Mouse (Mus musculus): ENCODE data around the gene Tmtc1.

The Tmtc1 gene

DNA sequence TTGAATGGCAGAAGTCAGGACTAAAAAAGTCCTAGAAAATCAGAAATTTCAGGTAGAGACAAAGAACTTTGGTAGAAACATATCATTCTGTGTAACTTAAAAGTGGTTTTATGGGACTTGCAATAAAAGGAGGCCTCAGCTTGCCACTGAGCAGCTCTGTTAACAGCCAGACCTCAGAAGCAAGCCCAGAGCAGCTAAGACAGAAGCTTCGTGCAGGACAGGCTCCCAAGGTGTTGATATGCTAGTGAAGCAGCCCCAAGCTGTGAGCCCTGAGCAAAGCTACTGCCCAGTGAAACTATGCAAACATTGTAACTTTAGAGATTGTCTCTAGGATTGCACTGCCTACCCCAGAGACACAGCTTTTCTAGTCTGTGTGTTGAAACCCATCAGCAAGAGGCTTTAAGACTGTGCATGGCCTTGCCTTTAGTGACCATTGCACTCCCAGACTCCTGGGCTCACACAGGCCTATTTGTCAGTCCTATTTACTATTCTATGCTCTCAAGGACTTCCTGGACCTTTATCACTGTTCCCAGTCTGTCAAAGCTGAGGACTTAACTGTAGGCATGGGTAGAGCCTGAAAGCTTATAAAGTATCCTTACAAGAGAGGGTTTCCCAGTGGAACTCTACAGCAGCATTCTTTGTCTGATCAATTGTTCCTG is 188.7 kb downstream of the Tmtc1 start:
- in situ Hi-C loops (cut with MseI, MboI), result loop anchor here in 1 of 2 experiments (10.0 kb wide), 1 partner anchor 109 kb away; no protein-coding TSS in a partner anchor

DNA sequence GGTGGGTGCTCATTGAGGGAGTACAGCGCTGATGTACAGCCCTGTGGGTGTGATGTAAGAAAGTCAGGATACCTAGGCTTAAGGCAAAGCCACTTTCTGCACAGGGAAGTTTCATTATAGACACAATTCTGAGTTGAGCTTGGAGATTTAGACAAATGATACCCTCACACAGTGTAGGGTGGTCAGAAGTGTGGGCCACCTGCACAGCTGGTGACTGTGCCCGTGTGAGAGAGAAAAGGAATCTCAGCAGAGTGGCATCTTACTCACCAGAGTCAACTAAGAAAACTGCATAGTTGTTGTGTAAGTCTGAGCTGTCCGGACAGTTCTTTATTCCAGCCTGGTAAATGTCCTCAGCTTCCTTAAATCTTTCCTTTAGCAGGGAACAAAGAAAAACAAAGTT is 195.0 kb downstream of the Tmtc1 start:
- in situ Hi-C loops (cut with MseI, MboI), result loop anchor here in 1 of 2 experiments (5.0 to 25.0 kb wide), 2 partner anchors 123 to 663 kb away; no protein-coding TSS in a partner anchor

DNA sequence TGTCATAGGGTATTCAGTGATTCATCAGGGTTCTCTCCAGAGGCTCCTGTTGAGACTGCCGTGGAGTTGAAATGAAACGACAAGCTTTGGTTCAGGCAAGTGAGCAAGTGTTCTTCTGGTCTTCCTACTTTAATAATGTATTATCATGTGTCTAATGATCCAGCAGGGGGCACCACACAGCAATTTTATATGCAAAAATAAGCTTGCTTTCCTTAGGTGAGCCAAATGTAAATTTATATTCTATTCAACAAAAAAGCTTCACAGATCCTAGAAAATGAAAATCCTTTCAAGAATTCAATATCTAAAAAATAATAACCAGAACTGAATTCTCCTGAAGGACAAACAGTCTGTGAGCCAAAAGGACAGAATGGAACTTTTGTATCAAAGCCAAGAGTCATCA is 195.6 kb downstream of the Tmtc1 start:
- in situ Hi-C loops (cut with MseI, MboI), result loop anchor here in 1 of 2 experiments (5.0 to 25.0 kb wide), 2 partner anchors 124 to 664 kb away; no protein-coding TSS in a partner anchor

GRCm38 (mm10) chr6:148246544-148246943 is 197.6 kb downstream of the Tmtc1 start:
- in situ Hi-C loops (cut with MseI, MboI), result loop anchor here in 1 of 2 experiments (5.0 to 25.0 kb wide), 2 partner anchors 126 to 666 kb away; no protein-coding TSS in a partner anchor

DNA sequence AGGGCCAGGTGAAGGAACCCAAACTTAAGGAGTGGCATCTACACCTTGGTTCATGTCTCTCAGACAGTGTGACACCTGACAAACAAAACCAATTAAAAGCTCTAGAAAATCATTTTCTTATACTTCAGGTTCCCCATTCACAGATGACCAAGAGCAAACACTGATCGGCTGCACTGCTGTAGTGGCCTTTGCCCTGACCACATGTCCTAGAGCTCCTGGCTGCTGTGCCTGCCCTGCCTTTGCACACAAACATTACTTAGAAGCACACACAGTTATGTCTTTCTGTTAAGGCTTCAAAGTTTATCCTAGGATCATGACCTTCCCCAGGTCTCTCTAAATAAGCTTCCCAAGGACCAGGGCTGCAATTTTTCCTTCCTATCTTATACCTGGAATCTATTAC is 199.4 kb downstream of the Tmtc1 start:
- in situ Hi-C loops (cut with MseI, MboI), result loop anchor here in 1 of 2 experiments (5.0 to 25.0 kb wide), 2 partner anchors 127 to 667 kb away; no protein-coding TSS in a partner anchor

DNA sequence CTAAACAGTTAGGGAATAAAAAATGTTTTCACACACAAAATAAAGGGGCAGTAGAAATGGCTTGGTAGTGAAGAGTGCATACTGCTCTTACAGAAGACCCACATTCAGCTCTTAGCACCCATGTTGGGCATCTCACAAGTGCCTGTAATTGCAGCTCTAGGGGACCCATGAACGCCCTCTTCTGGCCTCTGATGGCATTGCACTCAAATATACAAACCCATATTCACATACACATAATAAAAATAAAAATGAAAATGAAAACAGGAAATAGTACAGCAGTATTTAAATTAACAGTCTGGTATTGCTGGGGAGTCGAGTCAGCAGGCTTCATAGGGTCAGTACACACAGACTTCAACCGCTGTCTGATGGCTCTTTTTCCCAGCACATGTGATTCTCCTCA is 201.9 kb downstream of the Tmtc1 start:
- in situ Hi-C loops (cut with MseI, MboI), result loop anchor here in 1 of 2 experiments (25.0 kb wide), 1 partner anchor 670 kb away; no protein-coding TSS in a partner anchor

- in situ Hi-C loops (cut with MseI, MboI), result loop anchor here in 1 of 2 experiments (25.0 kb wide), 1 partner anchor 671 kb away; no protein-coding TSS in a partner anchor
Observed at GRCm38 (mm10) chr6:148241685-148242084, 202.5 kb downstream of the Tmtc1 start.

- in situ Hi-C loops (cut with MseI, MboI), result loop anchor here in 1 of 2 experiments (25.0 kb wide), 1 partner anchor 673 kb away; no protein-coding TSS in a partner anchor
Observed at GRCm38 (mm10) chr6:148239311-148239710, 204.9 kb downstream of the Tmtc1 start.

DNA sequence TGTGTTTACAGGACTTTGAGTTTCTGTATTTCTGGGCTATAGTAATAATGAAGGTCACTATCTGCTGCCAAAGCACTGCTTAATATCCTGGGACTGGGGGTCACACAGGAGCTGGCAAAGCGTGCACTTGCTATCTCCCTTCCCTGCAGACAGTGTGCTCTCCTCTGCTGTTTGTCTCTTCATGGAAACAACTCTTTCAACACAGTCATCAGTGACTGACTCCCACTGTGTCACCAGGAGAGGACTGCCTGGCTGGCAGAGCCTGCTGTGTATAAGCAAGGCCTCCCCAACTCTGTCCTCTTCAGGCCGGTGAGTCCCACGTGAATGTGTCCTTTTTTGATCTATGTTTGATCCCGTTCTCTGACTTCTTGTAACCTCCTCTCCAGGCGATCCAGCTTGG is 206.7 kb downstream of the Tmtc1 start:
- in situ Hi-C loops (cut with MseI, MboI), result loop anchor here in 1 of 2 experiments (25.0 kb wide), 1 partner anchor 675 kb away; no protein-coding TSS in a partner anchor

DNA sequence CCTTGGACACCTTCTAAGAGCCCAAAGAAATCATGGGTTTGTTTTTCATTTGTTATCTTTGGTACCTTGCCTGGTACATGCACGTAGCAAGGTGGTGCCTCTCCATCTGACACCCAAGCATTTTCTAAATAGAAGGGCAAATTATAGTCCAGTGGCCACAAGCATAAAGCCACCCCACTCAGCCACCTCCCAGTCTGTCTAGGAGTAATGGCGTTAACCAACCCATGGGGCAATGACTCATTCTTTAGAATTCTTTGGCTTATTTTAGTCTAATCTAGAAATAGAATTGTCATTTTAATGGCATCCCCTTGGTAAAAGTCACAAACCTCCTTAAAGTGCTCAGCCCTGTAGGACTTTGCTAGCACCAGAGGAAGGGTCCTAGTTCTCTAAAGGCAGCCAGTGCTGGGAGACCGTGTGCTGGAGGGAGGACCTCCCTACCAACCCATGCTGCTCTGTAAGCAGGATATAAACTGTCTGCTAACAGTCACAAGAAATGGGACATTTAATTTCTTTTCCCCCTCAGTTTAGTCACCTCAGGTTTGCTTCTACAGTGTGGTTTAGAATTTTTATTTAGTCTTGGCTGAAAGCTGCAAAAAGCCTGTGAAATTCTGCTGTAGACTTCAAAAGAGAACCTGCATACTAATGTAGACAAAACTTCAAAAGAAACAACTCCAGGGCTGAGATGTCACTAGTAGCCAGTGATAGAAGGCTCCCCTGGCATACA is 209.9 kb downstream of the Tmtc1 start:
- in situ Hi-C loops (cut with MseI, MboI), result loop anchor here in 1 of 2 experiments (25.0 kb wide), 1 partner anchor 678 kb away; no protein-coding TSS in a partner anchor

DNA sequence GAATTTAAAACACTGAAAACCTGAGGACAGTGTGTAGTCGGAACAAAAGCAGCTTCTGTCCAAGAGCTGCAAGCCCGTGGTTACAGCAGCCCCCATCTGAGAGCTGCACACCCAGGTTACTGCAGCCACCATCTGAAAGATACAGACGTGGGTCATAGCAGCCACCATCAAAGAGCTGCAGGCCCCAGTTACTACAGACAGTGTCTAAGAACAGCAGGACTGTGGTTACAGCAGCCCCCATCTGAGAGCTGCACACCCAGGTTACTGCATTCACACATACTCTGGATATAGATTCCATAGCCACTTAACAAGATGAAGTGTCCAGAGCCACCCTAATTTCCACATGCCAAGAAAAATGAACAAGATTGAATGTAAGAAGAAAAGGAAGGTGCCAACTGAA is 216.6 kb downstream of the Tmtc1 start:
- in situ Hi-C loops (cut with MseI, MboI), result loop anchor here in 1 of 2 experiments (25.0 kb wide), 1 partner anchor 685 kb away; no protein-coding TSS in a partner anchor

DNA sequence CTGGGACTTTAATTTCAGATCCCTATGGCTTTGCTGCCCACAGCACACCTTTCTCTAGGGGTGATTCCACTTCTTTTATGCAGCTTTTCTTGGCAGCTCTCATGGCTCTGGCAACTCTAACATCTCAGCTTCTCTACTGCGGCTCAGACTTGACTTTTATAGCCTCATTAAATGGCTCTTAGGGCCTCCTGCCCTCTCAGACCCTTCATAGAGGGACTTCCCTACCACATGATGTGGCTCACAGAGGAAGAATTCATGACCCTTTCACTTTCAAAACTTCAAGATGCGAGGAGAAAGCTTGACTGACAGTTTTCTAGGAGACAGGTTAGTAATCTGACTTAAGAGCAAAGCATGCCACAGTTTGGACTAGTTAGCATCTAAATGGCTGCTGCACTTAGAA is 221.5 kb downstream of the Tmtc1 start:
- in situ Hi-C loops (cut with MseI, MboI), result no loop called here

- in situ Hi-C loops (cut with MseI, MboI), result no loop called here
Observed at GRCm38 (mm10) chr6:148218235-148219076, 225.7 kb downstream of the Tmtc1 start.

- in situ Hi-C loops (cut with MseI, MboI), result no loop called here
Observed at GRCm38 (mm10) chr6:148216752-148217151, 227.4 kb downstream of the Tmtc1 start.

- in situ Hi-C loops (cut with MseI, MboI), result no loop called here
Observed at GRCm38 (mm10) chr6:148214765-148215164, 229.4 kb downstream of the Tmtc1 start.

GRCm38 (mm10) chr6:148211897-148212680 is 232.1 kb downstream of the Tmtc1 start, which contains the start of gene Ergic2:
Gene Ergic2, minus strand, starts transcription at chr6:148212374.
- in situ Hi-C loops (cut with MseI, MboI), result no loop called here

DNA sequence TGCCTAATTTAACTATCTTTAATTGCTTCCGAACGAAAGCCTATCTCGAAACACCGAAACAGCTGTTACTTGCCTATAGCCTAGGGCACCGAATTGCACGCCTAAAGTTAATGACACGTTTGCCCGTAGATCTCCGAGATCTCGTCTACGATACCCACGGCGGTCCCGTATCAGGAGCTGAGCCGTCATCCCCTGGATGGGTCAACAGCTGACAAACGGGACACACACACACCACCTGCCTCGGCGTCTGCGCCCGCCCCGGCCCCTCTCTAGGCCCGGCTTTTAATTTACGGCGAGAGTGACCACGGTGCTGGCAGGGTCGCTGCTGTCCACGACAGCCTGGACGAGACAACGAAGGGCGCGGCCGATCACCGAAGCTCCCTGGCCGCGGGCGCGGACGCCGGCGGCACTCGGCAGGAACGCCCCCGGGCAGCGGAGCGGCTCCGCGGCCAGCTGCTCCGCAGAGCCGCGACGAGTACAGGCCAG is 232.8 kb downstream of the Tmtc1 start:
- in situ Hi-C loops (cut with MseI, MboI), result no loop called here

DNA sequence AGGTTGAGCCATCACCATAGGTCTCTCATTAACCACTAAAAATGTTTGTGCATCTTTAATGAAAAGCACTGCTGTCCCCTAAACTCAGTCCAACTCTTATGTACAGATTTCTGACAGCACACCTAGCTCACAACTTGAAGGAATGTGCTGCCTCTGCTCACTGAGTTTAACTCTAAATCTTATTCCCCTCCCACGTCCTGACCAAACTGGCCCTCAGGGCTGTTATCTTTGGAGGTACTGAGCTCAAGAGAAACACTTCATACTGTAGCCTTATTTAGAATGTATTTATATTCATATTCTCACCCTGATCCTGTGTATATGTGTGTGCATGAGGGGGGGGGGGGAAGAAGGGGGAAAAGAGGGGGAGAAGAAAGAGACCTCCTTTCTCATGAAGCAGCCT is 236.7 kb downstream of the Tmtc1 start:
- in situ Hi-C loops (cut with MseI, MboI), result no loop called here

DNA sequence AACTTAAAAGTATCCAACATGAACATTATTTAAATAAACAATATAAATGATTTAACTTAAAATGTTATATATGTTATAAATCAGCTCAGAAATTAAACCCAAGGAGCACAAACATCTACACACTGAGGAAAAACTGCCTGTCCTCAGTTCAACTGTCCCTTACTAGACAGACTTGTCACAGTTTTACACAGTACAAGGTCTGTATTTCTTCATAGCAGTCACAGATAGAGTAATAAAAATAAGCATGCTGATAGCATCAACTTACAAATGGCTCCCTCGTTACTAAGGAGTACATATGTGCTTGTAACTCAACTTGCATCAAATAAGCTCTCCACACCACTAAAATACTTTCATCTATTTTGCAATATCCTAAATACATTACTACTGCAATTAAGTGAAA is 239.1 kb downstream of the Tmtc1 start:
- in situ Hi-C loops (cut with MseI, MboI), result no loop called here

GRCm38 (mm10) chr6:148199729-148200128 is 244.5 kb downstream of the Tmtc1 start:
- in situ Hi-C loops (cut with MseI, MboI), result no loop called here
